Mouse (Mus musculus) gastrocnemius, postnatal 10 days (tissue): ENCODE measurements at regions not wholly inside any gene's neighbourhood (a gene's known extent, or its start where the extent isn't known, plus 50 kb on each side); places are given as distances from the start of the nearest gene placed in this dataset.
"Not testable (repeated sequence)": the region's sequence is repeated elsewhere in the genome, so short reads cannot be mapped to it uniquely, and the experiment has no call there.

Experiments used
- DNase-seq: peaks from one replicate; pipeline ENCODE4 v3.0.0; 2021; ENCODE audit warnings: mixed read lengths

DNA sequence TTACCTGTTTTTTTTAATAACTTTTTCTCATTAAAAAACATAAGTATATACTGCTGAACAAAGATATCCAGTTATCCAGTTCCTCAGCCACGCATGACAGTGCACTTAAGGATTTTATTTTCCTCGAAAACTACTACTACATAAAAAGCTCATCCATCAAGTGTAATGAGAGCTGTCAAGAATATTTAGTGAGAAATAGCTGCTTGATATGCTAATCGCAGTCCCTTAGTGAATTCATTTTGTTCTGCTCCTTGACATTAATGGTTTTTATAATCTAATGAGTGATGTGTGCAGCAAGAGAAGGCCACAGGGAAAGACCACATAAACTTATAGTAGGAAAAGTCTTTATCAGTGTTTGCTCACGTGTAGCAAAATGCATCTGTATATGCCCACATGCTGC is 754.0 kb upstream of the Slc39a10 start:
- no peak for DNase-seq

GRCm38 (mm10) chr1:47606597-47606996 is 713.9 kb upstream of the Slc39a10 start:
- no peak for DNase-seq

GRCm38 (mm10) chr1:47603989-47604360 is 711.3 kb upstream of the Slc39a10 start:
- DNase-seq = no peak

- DNase-seq = no peak
Measured at GRCm38 (mm10) chr1:47603294-47603988, 710.8 kb upstream of the Slc39a10 start.

GRCm38 (mm10) chr1:47593641-47594040 is 701.0 kb upstream of the Slc39a10 start:
- DNase-seq = not testable (repeated sequence)

DNA sequence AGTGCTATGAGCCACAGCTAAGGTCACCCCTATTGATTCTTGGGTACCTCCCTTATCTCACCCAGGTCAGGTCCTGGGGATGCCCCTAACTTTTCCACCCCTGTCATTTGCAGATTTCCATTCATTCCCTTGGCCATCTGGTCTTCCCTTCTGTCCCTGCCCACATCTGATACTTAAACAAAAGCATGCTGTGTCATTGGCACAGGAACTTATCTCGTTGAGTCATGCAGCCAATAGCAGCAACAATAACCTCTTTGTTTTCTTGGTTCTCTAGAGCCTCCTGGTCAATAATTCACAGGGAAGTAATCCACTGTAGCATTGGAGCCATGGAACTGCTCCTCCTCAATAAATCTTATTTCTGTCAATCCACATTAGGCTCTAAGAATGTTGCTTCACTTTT is 653.0 kb upstream of the Slc39a10 start:
- no peak for DNase-seq

DNA sequence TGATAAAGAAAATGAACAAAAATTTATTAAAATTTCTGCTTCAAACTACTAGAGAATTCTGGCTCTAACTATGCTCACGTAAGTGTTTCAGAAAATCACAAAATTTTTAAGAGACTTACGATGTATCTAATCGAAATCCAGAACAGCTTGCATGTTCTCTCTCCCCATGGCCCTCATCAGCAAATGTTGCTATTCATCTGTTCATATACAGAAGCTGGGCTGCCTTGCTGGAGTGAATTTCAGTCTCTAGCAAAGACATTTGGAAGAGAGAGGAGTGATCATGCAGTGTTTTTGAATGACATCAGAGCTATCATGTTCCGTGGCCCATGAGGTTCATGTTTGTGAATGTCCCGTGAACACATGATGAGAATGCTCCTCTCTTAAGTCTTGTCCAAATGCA is 618.8 kb upstream of the Slc39a10 start:
- DNase-seq = no peak

- DNase-seq = no peak
Measured at GRCm38 (mm10) chr1:47507801-47508200, 615.1 kb upstream of the Slc39a10 start.

DNA sequence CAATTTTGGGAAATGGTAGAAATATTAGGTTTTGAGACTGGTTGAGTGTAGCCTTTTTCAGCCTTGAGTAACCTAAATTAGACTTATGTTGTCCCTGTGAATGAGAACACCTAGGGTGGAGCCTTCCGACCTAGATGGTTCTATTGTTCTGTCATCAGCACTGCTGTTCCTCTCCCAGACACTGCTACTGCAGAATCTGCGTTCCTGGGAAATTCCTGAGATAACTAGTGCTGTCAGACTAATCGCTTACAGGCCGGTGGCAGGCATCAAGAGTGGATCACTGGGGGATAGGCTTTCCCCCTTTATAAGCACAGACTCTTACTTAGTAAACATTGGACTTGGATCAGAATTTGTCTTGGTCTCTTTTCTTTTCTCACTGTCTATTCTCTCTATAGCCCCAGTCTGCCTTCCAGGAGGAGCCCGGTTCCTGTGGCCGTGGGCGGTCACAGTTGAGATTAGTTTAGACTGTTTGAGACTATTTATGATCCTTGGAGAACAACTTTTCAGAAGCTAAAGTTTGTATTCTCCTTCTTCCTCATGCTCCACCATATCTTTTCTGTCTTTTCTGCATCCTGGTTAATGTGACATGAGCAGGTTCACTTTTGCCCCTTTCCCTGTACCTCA is 596.0 kb upstream of the Slc39a10 start:
- no peak for DNase-seq

DNA sequence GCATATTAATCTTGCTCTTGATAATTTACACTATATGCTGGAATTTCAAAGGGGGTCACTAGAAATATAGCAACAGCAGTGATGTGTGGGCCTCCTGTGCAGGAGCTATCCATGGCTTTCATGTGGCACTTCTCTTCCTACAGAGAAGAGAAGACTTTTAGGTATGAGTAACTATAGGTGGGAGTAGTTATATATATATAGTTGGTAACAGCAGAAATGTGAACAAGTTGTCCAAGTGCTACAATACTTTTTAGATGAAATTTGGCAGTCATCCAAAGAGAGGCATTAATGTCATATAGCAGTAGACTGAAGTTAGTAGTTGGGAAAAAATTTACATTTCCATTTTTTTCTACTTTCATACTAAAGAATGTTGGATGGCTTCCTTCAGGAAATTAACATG is 593.4 kb upstream of the Slc39a10 start:
- DNase-seq = no peak

- DNase-seq = no peak
Measured at GRCm38 (mm10) chr1:47479059-47479458, 586.4 kb upstream of the Slc39a10 start.

DNA sequence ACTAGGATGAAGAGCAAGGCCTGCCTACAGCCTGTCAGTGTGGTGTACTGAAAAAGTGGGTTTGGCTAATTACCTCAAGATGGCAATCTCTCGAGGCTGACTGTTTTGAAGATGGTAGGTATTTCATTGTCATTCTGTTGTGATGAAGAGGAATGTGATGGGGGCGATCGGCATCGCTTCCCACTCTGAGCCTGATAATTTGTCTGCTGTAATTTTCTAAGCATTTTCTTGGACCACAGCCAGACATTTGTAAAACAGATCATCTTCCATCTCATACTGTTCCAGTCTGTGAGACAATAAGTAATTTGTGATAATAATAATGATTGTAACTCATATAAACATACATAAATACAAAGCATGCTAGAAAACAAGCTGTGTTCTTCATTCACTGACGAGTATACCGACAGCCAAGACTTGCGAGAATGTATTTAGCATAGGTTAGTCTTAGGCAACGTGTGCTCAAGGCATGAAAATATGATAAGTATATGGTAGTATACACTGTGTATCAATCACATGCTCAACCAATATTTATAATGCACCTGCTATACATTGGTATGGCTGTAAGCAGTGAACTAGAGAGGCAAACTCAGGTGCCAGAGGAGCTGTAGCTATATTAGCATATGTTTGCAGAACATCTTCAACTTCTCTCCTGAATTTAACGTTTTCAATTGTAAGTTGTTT is 574.1 kb upstream of the Slc39a10 start:
- DNase-seq = no peak

DNA sequence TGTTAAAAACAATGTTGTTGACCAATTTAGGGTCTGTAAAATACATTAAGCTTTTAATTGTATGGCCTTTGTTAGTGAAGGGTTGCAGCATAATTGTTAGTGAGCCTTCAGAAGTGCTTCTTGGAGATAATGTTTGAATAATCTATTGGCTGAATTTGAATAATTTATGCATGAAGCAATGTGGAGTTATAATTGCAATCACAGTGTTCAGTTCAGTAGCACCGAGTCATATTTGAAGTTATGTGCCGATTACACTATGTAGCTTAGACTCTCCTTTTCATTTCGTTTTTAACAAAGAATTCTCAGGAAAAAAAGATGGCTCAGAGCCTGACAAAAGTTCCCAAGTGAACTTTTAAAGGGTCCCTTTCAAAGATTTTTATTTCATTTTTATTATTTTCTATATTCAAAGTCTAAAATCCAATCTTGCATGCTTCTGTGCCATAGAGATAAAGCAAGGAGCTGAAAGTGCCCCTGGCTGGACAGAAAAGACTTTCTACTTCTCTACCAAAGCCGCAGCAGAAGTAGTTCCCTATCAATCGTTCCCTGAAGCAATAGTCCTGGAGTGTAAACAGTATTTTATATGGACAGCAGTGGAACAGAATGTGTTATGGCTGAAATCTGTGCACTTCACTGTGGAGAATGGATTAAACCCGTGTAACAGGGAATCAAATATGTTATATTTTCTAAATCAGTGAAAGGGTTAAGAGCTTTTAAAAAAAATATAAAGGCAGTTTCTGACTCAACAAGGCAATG is 556.3 kb upstream of the Slc39a10 start:
- no peak for DNase-seq

DNA sequence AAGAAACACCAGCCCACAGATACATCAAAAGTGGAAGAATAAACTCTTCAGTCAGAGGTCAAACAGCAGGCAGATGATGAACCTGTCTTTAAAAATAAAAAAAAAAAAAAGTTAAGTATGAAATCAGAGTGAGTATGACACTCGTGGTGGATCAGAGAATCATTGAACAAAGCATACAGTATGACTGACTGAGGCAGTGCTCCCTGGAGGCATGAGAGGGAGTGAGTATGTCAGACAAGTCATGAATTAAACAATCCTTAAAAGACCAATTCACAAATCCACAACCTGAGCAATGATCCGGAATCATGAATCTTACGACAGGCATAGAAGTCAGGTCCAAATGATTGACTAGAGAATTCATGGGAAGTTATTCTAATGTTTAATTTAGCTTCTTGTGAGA is 555.4 kb upstream of the Slc39a10 start:
- no peak for DNase-seq

GRCm38 (mm10) chr1:47446021-47446420 is 553.4 kb upstream of the Slc39a10 start:
- DNase-seq = no peak

DNA sequence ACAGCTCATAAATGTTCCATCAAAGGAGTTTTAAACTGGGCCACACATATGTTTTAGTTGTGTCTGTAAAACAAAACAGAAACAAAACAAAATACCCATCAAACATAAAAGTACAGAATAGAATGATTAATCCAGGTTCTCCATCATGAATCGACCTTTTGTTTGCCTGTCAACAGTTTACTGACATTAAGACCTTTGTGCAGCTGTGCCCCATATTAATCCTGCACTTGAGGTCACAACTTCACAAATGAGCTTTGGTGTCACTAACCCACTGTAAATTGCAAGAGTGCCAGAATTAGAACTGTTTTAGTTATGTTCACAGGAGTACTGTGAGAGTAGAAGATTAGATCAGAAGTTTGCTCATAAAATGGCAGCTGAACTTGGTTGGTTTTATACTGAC is 540.2 kb upstream of the Slc39a10 start:
- DNase-seq = no peak

GRCm38 (mm10) chr1:47405164-47405563 is 512.5 kb upstream of the Slc39a10 start:
- no peak for DNase-seq

DNA sequence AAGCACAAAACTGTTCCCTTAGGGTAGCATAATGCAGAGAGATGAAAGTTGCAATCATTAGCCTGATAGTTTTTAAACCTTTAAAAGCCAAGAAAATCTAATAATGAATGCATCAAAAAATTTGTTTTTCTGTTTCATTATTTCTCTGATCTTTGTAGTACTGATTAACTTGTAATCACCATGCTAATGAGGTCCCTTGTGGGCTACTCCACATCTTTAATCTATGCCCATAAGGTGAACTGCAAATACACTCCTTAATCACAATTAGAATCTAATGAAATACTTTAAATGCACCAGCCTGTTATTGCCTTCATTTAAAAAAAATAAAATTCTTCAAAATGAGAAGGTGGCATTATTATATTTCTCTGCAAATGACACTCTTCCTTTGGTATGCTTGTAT is 493.9 kb upstream of the Slc39a10 start:
- no peak for DNase-seq

- DNase-seq = no peak
Measured at GRCm38 (mm10) chr1:47378795-47379194, 486.1 kb upstream of the Slc39a10 start.

GRCm38 (mm10) chr1:47339718-47340439 is 447.2 kb upstream of the Slc39a10 start:
- no peak for DNase-seq

GRCm38 (mm10) chr1:47310572-47311075 is 418.0 kb upstream of the Slc39a10 start:
- no peak for DNase-seq

- no peak for DNase-seq
Measured at GRCm38 (mm10) chr1:47306961-47307360, 414.3 kb upstream of the Slc39a10 start.
